Mouse (Mus musculus) forebrain, embryonic 11.5 days (tissue): ENCODE data around the gene Sema3c. TPM values are rescaled to one million over a fixed set of nuclear protein-coding genes. Genes with fewer than 3 reads are reported as not detected.

Experiments
- ATAC-seq: fragments of 200-750 bp; cut with Nextera tagmentation; replicated peaks from 2 replicates; pipeline ENCODE4 v1.8.0; 2017; ENCODE audit warnings: moderate TSS enrichment; ENCODE audit not compliant: low FRiP score
- DNase-seq: peaks from one replicate; pipeline ENCODE4 v3.0.0-alpha.2; 2017; ENCODE audit warnings: low spot score
- H3K27ac ChIP-seq: fragments of 300-500 bp; sonication (generic); 2 replicates; pipeline ENCODE4 v1.5.1; 2014; ENCODE audit warnings: low read depth, low read length
- H3K27me3 ChIP-seq: fragments of 300-500 bp; sonication (generic); 2 replicates; pipeline ENCODE4 v1.6.1; 2014; ENCODE audit warnings: mild to moderate bottlenecking, low read length, mixed read lengths; ENCODE audit not compliant: control insufficient read depth, insufficient read depth
- H3K36me3 ChIP-seq: fragments of 300-500 bp; sonication (generic); 2 replicates; pipeline ENCODE4 v1.6.1; 2014; ENCODE audit warnings: mild to moderate bottlenecking, low read length, moderate library complexity, mixed read lengths; ENCODE audit not compliant: control insufficient read depth, insufficient read depth
- H3K4me1 ChIP-seq: fragments of 300-500 bp; sonication (generic); replicated peaks from 2 replicates; pipeline ENCODE4 v1.6.1; 2014; ENCODE audit warnings: low read length, mixed read lengths; ENCODE audit not compliant: control insufficient read depth, insufficient read depth
- H3K4me2 ChIP-seq: fragments of 300-500 bp; sonication (generic); 2 replicates; pipeline ENCODE4 v1.6.1; 2014; ENCODE audit warnings: low read depth, mild to moderate bottlenecking, low read length, moderate library complexity, mixed read lengths; ENCODE audit not compliant: severe bottlenecking
- H3K4me3 ChIP-seq: fragments of 300-500 bp; sonication (generic); 2 replicates; pipeline ENCODE4 v1.5.1; 2014; ENCODE audit warnings: low read depth, low read length
- H3K9ac ChIP-seq: fragments of 300-500 bp; sonication (generic); 2 replicates; pipeline ENCODE4 v1.6.1; 2014; ENCODE audit warnings: low read length
- H3K9me3 ChIP-seq: fragments of 300-500 bp; sonication (generic); 2 replicates; pipeline ENCODE4 v1.6.1; 2016; ENCODE audit warnings: low read length, mixed read lengths; ENCODE audit not compliant: control insufficient read depth
- WGBS: fragments of 180-500 bp; shearing (Covaris S2); extraction: QIAGEN DNeasy Blood & Tissue Kit; methylation state at CpG from one replicate; pipeline ENCODE4 v1.1.7; 2014; 5-methylcytosine and 5-hydroxymethylcytosine counted together
- polyA plus RNA-seq: library from polyadenylated mRNA; unstranded; fragments of >200 nt; fragmentation: Nextera tagmentation; extraction: Ambion mirVana; gene quantifications from 2 replicates; pipeline ENCODE4 v1.2.1, GENCODE M21; 2014

Gene Sema3c
- polyA plus RNA-seq, 1 experiment from 2014 or later, result 16.2 TPM

GRCm38 (mm10) chr5:17680862-17681261, 106.8 kb downstream of the Sema3c start:
- Histone ChIP-seq H3K9me3 (no peaks in the 10 kb centered on the region), H3K27me3 (no peaks in the 10 kb centered on the region), H3K9ac (no peak overlapping the region), H3K4me2 (no peak overlapping the region), H3K36me3 (no peaks in the 10 kb centered on the region), H3K27ac (no peak overlapping the region), H3K4me3 (no peak overlapping the region), H3K4me1 (no peaks in the 10 kb centered on the region)
- ATAC-seq, result no peak
- 82% methylated on average over 2 of the region's 2 CpGs for WGBS
- no peak for DNase-seq

GRCm38 (mm10) chr5:17689121-17689520, 115.0 kb downstream of the Sema3c start:
- no peak for ATAC-seq
- no peak overlapping the region for H3K27ac ChIP-seq
- no peak overlapping the region for H3K4me3 ChIP-seq
- no peaks in the 10 kb centered on the region for H3K4me1 ChIP-seq
- WGBS, result 70% methylated on average over 2 of the region's 2 CpGs
- no peak overlapping the region for H3K9ac ChIP-seq
- no peak for DNase-seq
- H3K36me3 ChIP-seq, result no peaks in the 10 kb centered on the region
- no peaks in the 10 kb centered on the region for H3K9me3 ChIP-seq
- H3K4me2 ChIP-seq, result no peak overlapping the region
- no peaks in the 10 kb centered on the region for H3K27me3 ChIP-seq

- Histone ChIP-seq H3K27ac (no peak overlapping the region), H3K4me1 (no peaks in the 10 kb centered on the region), H3K4me2 (no peak overlapping the region), H3K27me3 (no peaks in the 10 kb centered on the region), H3K9me3 (no peaks in the 10 kb centered on the region), H3K9ac (no peak overlapping the region), H3K36me3 (no peaks in the 10 kb centered on the region), H3K4me3 (no peak overlapping the region)
- DNase-seq, result no peak
- 80% methylated on average over 5 of the region's 5 CpGs for WGBS
- ATAC-seq, result no peak
These were observed 115.5 kb downstream of the Sema3c start for GRCm38 (mm10) chr5:17689604-17690003.

GRCm38 (mm10) chr5:17695366-17695765, 121.3 kb downstream of the Sema3c start:
- no peaks in the 10 kb centered on the region for H3K9me3 ChIP-seq
- no peaks in the 10 kb centered on the region for H3K36me3 ChIP-seq
- ATAC-seq (no peak), DNase-seq (no peak)
- no peak overlapping the region for H3K4me2 ChIP-seq
- H3K4me1 ChIP-seq, result no peaks in the 10 kb centered on the region
- no peak overlapping the region for H3K27ac ChIP-seq
- no peaks in the 10 kb centered on the region for H3K27me3 ChIP-seq
- H3K4me3 ChIP-seq, result no peak overlapping the region
- H3K9ac ChIP-seq, result no peak overlapping the region
- 86% methylated on average over 2 of the region's 2 CpGs for WGBS

- Histone ChIP-seq H3K4me2 (no peak overlapping the region), H3K9ac (no peak overlapping the region), H3K9me3 (no peaks in the 10 kb centered on the region), H3K27ac (no peak overlapping the region), H3K4me3 (no peak overlapping the region), H3K36me3 (no peaks in the 10 kb centered on the region), H3K27me3 (no peaks in the 10 kb centered on the region), H3K4me1 (no peaks in the 10 kb centered on the region)
- ATAC-seq (no peak), DNase-seq (no peak)
- WGBS, result 93% methylated on average over 2 of the region's 2 CpGs
These were observed 124.8 kb downstream of the Sema3c start for GRCm38 (mm10) chr5:17698905-17699304.

GRCm38 (mm10) chr5:17704160-17704559, 130.1 kb downstream of the Sema3c start:
- Histone ChIP-seq H3K4me1 (no peaks in the 10 kb centered on the region), H3K4me3 (no peak overlapping the region), H3K9me3 (no peaks in the 10 kb centered on the region), H3K9ac (no peak overlapping the region), H3K4me2 (no peak overlapping the region), H3K36me3 (no peaks in the 10 kb centered on the region), H3K27ac (no peak overlapping the region), H3K27me3 (no peaks in the 10 kb centered on the region)
- 77% methylated on average over 3 of the region's 3 CpGs for WGBS
- ATAC-seq (no peak), DNase-seq (no peak)

- WGBS, result 40% methylated on average over 3 of the region's 3 CpGs
- Histone ChIP-seq H3K36me3 (no peaks in the 10 kb centered on the region), H3K9me3 (no peaks in the 10 kb centered on the region), H3K4me3 (no peak overlapping the region), H3K4me2 (no peak overlapping the region), H3K9ac (no peak overlapping the region), H3K4me1 (no peaks in the 10 kb centered on the region), H3K27me3 (no peaks in the 10 kb centered on the region), H3K27ac (no peak overlapping the region)
- ATAC-seq, result peak; percentile 82
- no peak for DNase-seq
These were observed 133.0 kb downstream of the Sema3c start for GRCm38 (mm10) chr5:17707086-17707485.

GRCm38 (mm10) chr5:17712374-17712773, 138.3 kb downstream of the Sema3c start:
- Histone ChIP-seq H3K4me2 (no peak overlapping the region), H3K4me3 (no peak overlapping the region), H3K9ac (no peak overlapping the region), H3K27ac (no peak overlapping the region), H3K27me3 (no peaks in the 10 kb centered on the region), H3K36me3 (no peaks in the 10 kb centered on the region), H3K4me1 (no peaks in the 10 kb centered on the region), H3K9me3 (no peaks in the 10 kb centered on the region)
- ATAC-seq (no peak), DNase-seq (no peak)
- WGBS, result 60% methylated on average over 4 of the region's 4 CpGs

GRCm38 (mm10) chr5:17715206-17715605, 141.1 kb downstream of the Sema3c start:
- DNase-seq (no peak), ATAC-seq (no peak)
- WGBS, result 77% methylated on average over 1 of the region's 1 CpGs
- no peaks in the 10 kb centered on the region for H3K4me1 ChIP-seq
- no peak overlapping the region for H3K9ac ChIP-seq
- H3K4me2 ChIP-seq, result no peak overlapping the region
- H3K27ac ChIP-seq, result no peak overlapping the region
- H3K36me3 ChIP-seq, result no peaks in the 10 kb centered on the region
- no peaks in the 10 kb centered on the region for H3K27me3 ChIP-seq
- no peak overlapping the region for H3K4me3 ChIP-seq
- H3K9me3 ChIP-seq, result no peaks in the 10 kb centered on the region
